Mouse (Mus musculus): ENCODE data around the gene Ncapg2.

GRCm38 (mm10) chr12:116481921-116482320 lies 76.7 kb downstream of the Ncapg2 start:
- TF ChIP-seq CTCF (IDR thresholded peaks at IDR 0.05; ENCODE audit: low read depth), result no peak
- TF ChIP-seq EP300 (optimal IDR thresholded peaks at IDR 0.05), result no peak
